Mouse (Mus musculus): Measurements from ENCODE around the gene Ripply1.

The Ripply1 gene

GRCm38 (mm10) chrX:139782278-139783044 lies at the start of gene Ripply1:
Ripply1 (minus strand) TSS chrX:139782353.
- no peak for DNase-seq (ENCODE audit: extremely low spot score, low read depth, low spot score)

GRCm38 (mm10) chrX:139828363-139829092 lies 46.4 kb upstream of the Ripply1 start:
- no peak for DNase-seq (ENCODE audit: extremely low spot score, low read depth, low spot score)

GRCm38 (mm10) chrX:139826926-139827325 lies 44.8 kb upstream of the Ripply1 start:
- no peak for DNase-seq (ENCODE audit: extremely low spot score, low read depth, low spot score)

GRCm38 (mm10) chrX:139825402-139825801 lies 43.2 kb upstream of the Ripply1 start:
- no peak for DNase-seq (ENCODE audit: extremely low spot score, low read depth, low spot score)

- DNase-seq (ENCODE audit: extremely low spot score, low read depth, low spot score): no peak
Observed at GRCm38 (mm10) chrX:139815201-139815600, 33.0 kb upstream of the Ripply1 start.

GRCm38 (mm10) chrX:139814018-139814635 lies 32.0 kb upstream of the Ripply1 start:
- DNase-seq (ENCODE audit: extremely low spot score, low read depth, low spot score): no peak

- no peak for DNase-seq (ENCODE audit: extremely low spot score, low read depth, low spot score)
Observed at GRCm38 (mm10) chrX:139813299-139814002, 31.3 kb upstream of the Ripply1 start.

GRCm38 (mm10) chrX:139812636-139813298 lies 30.6 kb upstream of the Ripply1 start:
- DNase-seq (ENCODE audit: extremely low spot score, low read depth, low spot score): no peak

- no peak for DNase-seq (ENCODE audit: extremely low spot score, low read depth, low spot score)
Observed at GRCm38 (mm10) chrX:139808501-139808900, 26.3 kb upstream of the Ripply1 start.

GRCm38 (mm10) chrX:139808085-139808484 lies 25.9 kb upstream of the Ripply1 start:
- no peak for DNase-seq (ENCODE audit: extremely low spot score, low read depth, low spot score)

GRCm38 (mm10) chrX:139807391-139807790 lies 25.2 kb upstream of the Ripply1 start:
- DNase-seq (ENCODE audit: extremely low spot score, low read depth, low spot score): no peak

GRCm38 (mm10) chrX:139805918-139806317 lies 23.8 kb upstream of the Ripply1 start:
- DNase-seq (ENCODE audit: extremely low spot score, low read depth, low spot score): no peak

- DNase-seq (ENCODE audit: extremely low spot score, low read depth, low spot score): no peak
Observed at GRCm38 (mm10) chrX:139803028-139803427, 20.9 kb upstream of the Ripply1 start.

- DNase-seq (ENCODE audit: extremely low spot score, low read depth, low spot score): no peak
Observed at GRCm38 (mm10) chrX:139800406-139800878, 18.3 kb upstream of the Ripply1 start, which contains the start of gene Cldn2. Cldn2 (plus strand) TSS chrX:139800828.

- no peak for DNase-seq (ENCODE audit: extremely low spot score, low read depth, low spot score)
Observed at GRCm38 (mm10) chrX:139799953-139800352, 17.8 kb upstream of the Ripply1 start.

GRCm38 (mm10) chrX:139797875-139798274 lies 15.7 kb upstream of the Ripply1 start:
- no peak for DNase-seq (ENCODE audit: extremely low spot score, low read depth, low spot score)

- no peak for DNase-seq (ENCODE audit: extremely low spot score, low read depth, low spot score)
Observed at GRCm38 (mm10) chrX:139796037-139796436, 13.9 kb upstream of the Ripply1 start.

- no peak for DNase-seq (ENCODE audit: extremely low spot score, low read depth, low spot score)
Observed at GRCm38 (mm10) chrX:139794072-139794845, 12.1 kb upstream of the Ripply1 start.

- no peak for DNase-seq (ENCODE audit: extremely low spot score, low read depth, low spot score)
Observed at GRCm38 (mm10) chrX:139785764-139786163, 3.6 kb upstream of the Ripply1 start.

- no peak for DNase-seq (ENCODE audit: extremely low spot score, low read depth, low spot score)
Observed at GRCm38 (mm10) chrX:139783045-139783422, 881 bp upstream of the Ripply1 start.
